ENCODE assay signal across 12 mouse cellular contexts in the genomic region with DNA sequence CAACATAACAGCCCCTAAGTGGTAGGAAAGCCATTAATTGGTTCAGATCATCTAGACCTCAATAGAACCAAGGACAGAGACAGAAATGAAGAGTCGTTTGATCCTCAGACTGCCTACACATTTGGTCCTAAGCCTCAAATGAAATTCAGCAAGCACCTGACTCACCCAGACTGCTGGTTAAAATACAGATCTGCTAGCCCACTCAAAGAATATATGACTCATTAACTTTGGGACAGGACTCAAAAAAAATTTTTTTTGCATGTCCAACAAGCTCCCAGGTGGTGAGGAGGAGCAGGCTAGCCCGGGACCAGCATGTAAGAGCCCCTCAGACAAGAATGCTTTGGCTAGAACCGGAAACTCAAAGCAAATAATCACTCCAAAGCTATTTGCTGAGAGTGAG.
"Had no signal": no experiment of that assay in that cellular context is flagged by ENCODE, and none has a peak within 500 bp of the region (broad histone marks: within the 10 kb centered on the region; RNA-seq: fewer than 3 reads in every experiment).

No protein-coding gene starts in this region.

- ATAC-seq: hindbrain, postnatal 0 days; inflammation-experienced regulatory T-cells, adult 6 months; intestine, embryonic 16.5 days; liver, postnatal 0 days; lung, postnatal 0 days; midbrain, embryonic 15.5 days had no signal

- DNase-seq: kidney, adult 18-20 months; kidney, postnatal 25 days; liver, postnatal 0 days; lung, embryonic 14.5 days; spleen, adult 18-20 months; thymus, adult 18-20 months; thymus, postnatal 4 days had no signal
